Mouse (Mus musculus) hindbrain, embryonic 16.5 days (tissue): ENCODE results near the gene Cyp3a16. TPM values are rescaled to one million over a fixed set of nuclear protein-coding genes. Genes with fewer than 3 reads are reported as not detected.
"Not testable (repeated sequence)": the region's sequence is repeated elsewhere in the genome, so short reads cannot be mapped to it uniquely, and the experiment has no call there.

Source experiments
- ATAC-seq: fragments of 200-750 bp; cut with Nextera tagmentation; 2 replicates; pipeline ENCODE4 v1.8.0; 2017; ENCODE audit warnings: moderate TSS enrichment, moderate library complexity
- H3K27ac ChIP-seq: fragments of 300-500 bp; sonication (generic); 2 replicates; pipeline ENCODE4 v1.5.1; 2014; ENCODE audit warnings: low read depth, mild to moderate bottlenecking, control low read depth, low read length, moderate library complexity
- H3K27me3 ChIP-seq: fragments of 300-500 bp; sonication (generic); replicated peaks from 2 replicates; pipeline ENCODE4 v1.6.1; 2014; ENCODE audit warnings: low read length; ENCODE audit not compliant: control insufficient read depth, insufficient read depth
- H3K36me3 ChIP-seq: fragments of 300-500 bp; sonication (generic); 2 replicates; pipeline ENCODE4 v1.6.1; 2014; ENCODE audit warnings: mild to moderate bottlenecking, low read length, moderate library complexity, mixed read lengths; ENCODE audit not compliant: control insufficient read depth, insufficient read depth
- H3K4me1 ChIP-seq: fragments of 300-500 bp; sonication (generic); 2 replicates; pipeline ENCODE4 v1.6.1; 2014; ENCODE audit warnings: low read depth, low read length; ENCODE audit not compliant: control insufficient read depth, insufficient read depth
- H3K4me2 ChIP-seq: fragments of 300-500 bp; sonication (generic); 2 replicates; pipeline ENCODE4 v1.6.1; 2014; ENCODE audit warnings: mild to moderate bottlenecking, low read length, control low read depth, moderate library complexity
- H3K4me3 ChIP-seq: fragments of 300-500 bp; sonication (generic); 2 replicates; pipeline ENCODE4 v1.5.1; 2014; ENCODE audit warnings: mild to moderate bottlenecking, low read length, control low read depth, moderate library complexity
- H3K9ac ChIP-seq: fragments of 300-500 bp; sonication (generic); 2 replicates; pipeline ENCODE4 v1.6.1; 2014; ENCODE audit warnings: low read depth, mild to moderate bottlenecking, control low read depth, low read length, moderate library complexity
- H3K9me3 ChIP-seq: fragments of 300-500 bp; sonication (generic); 2 replicates; pipeline ENCODE4 v1.6.1; 2014; ENCODE audit warnings: mild to moderate bottlenecking, low read length, moderate library complexity; ENCODE audit not compliant: control insufficient read depth
- WGBS: fragments of 180-500 bp; shearing (Covaris S2); extraction: QIAGEN DNeasy Blood & Tissue Kit; methylation state at CpG from one replicate; pipeline ENCODE4 v1.1.7; 2014; 5-methylcytosine and 5-hydroxymethylcytosine counted together
- polyA plus RNA-seq: library from polyadenylated mRNA; unstranded; fragments of >200 nt; fragmentation: Nextera tagmentation; extraction: Ambion mirVana; gene quantifications from 2 replicates; pipeline ENCODE4 v1.2.1, GENCODE M21; 2015

The Cyp3a16 gene
- not detected in 2 replicates for polyA plus RNA-seq

- not testable (repeated sequence) for H3K4me2 ChIP-seq, ATAC-seq, H3K4me3 ChIP-seq, H3K9ac ChIP-seq, H3K27ac ChIP-seq, H3K36me3 ChIP-seq, H3K27me3 ChIP-seq, H3K4me1 ChIP-seq
- WGBS: 81% methylated on average over 2 of the region's 2 CpGs
- H3K9me3 ChIP-seq: peaks cover 14% of the 10 kb centered on the region
Observed at GRCm38 (mm10) chr5:145469623-145470022, at the start of gene Cyp3a16. Cyp3a16 (minus strand) TSS chr5:145469723.

DNA sequence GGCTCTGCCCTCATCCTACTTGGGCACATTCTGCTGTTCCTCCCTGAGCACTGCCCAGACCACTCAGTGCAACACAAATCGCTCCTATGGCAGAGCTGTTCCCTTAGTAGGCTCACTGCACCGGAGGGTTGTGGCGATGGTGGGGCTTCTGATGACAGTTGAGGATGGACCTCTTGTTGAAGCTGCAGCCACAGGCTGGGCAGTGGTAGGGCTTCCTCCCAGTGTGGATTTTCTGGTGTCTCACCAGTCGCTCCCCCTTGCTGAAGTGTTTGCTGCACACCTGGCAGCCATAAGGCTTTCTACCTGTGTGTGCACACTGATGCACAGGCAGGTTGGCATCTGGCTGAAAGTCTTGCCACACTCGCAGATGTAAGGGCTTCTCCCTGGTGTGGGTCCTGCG, 20.8 kb upstream of the Cyp3a16 start:
- no peaks in the 10 kb centered on the region for H3K4me1 ChIP-seq
- H3K27ac ChIP-seq: no peak overlapping the region
- H3K36me3 ChIP-seq: no peaks in the 10 kb centered on the region
- WGBS: no CpG with 5 or more reads among the region's 6 CpGs
- no peak overlapping the region for H3K4me2 ChIP-seq
- no peaks in the 10 kb centered on the region for H3K27me3 ChIP-seq
- no peak overlapping the region for H3K4me3 ChIP-seq
- no peak for ATAC-seq
- H3K9ac ChIP-seq: no peak overlapping the region
- no peaks in the 10 kb centered on the region for H3K9me3 ChIP-seq

DNA sequence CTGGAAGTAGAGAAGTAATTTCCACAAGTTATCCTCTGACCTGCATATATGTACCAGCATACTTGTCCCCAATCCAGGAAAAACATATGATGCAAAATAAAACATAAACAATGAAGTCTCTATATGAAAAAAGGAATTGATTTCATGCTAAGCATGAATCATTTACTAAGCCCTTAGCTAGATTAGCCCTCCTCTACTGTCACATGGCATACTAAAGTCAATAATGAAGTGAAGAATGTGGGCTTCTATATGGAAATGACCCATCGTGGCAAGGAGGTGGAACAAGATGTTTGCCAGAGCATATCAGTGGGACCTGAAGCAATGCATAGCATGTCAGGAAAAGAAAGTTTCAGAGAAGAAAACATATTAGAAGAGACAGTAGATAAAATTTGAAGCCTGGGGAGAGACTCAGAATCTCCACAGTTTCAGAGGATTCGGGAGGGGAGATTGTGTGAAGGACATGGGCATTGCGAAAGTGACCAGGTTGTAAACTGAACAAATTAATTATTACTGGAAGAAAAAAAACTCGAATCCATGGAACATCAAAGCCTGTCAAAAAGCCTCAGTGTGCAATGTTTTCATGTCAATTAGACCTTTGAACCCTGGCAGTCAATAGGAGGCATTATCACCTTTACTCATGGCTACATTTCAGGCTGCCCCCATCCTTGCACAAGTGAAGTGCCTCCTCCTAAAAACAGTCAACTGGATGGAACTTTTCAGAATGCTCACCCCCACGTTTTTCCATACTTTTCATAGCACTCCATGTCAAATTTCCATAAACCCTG, 5.0 kb downstream of the Cyp3a16 start:
- peaks cover 14% of the 10 kb centered on the region for H3K9me3 ChIP-seq
- WGBS: 64% methylated on average over 5 of the region's 5 CpGs
- H3K4me3 ChIP-seq: no peak overlapping the region
- no peaks in the 10 kb centered on the region for H3K27me3 ChIP-seq
- H3K4me2 ChIP-seq: no peak overlapping the region
- H3K36me3 ChIP-seq: no peaks in the 10 kb centered on the region
- H3K4me1 ChIP-seq: no peaks in the 10 kb centered on the region
- no peak overlapping the region for H3K9ac ChIP-seq
- no peak overlapping the region for H3K27ac ChIP-seq
- ATAC-seq: no peak

DNA sequence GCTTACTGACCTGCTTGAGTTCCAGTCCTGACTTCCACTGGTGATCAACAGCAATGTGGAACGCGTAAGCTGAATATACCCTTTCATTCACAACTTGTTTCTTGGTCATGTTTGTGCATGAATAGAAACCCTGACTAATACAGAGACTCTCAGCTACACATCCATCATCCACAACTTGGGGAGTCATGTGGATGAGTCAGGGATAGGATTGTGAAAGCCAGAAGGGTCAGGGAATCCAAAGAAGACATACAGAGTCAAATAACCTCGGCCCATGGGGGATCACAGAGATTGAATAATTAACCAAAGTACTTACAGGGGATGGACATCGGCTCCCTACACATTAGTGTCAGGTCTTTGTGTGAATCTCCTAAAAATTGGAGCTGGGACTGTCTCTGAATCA, 7.2 kb downstream of the Cyp3a16 start:
- no peak overlapping the region for H3K4me3 ChIP-seq
- no peaks in the 10 kb centered on the region for H3K4me1 ChIP-seq
- H3K36me3 ChIP-seq: no peaks in the 10 kb centered on the region
- WGBS: 70% methylated on average over 4 of the region's 4 CpGs
- ATAC-seq: no peak
- H3K27ac ChIP-seq: no peak overlapping the region
- no peak overlapping the region for H3K4me2 ChIP-seq
- H3K9me3 ChIP-seq: peaks cover 14% of the 10 kb centered on the region
- no peaks in the 10 kb centered on the region for H3K27me3 ChIP-seq
- H3K9ac ChIP-seq: no peak overlapping the region

- Histone ChIP-seq H3K27ac (no peak overlapping the region), H3K9ac (no peak overlapping the region), H3K4me1 (no peaks in the 10 kb centered on the region), H3K4me3 (no peak overlapping the region), H3K4me2 (no peak overlapping the region), H3K9me3 (peaks cover 19% of the 10 kb centered on the region), H3K36me3 (no peaks in the 10 kb centered on the region), H3K27me3 (no peaks in the 10 kb centered on the region)
- no peak for ATAC-seq
- WGBS: 88% methylated on average over 4 of the region's 4 CpGs
Observed at GRCm38 (mm10) chr5:145454389-145454788, 15.1 kb downstream of the Cyp3a16 start.

- no peak overlapping the region for H3K9ac ChIP-seq
- no peak overlapping the region for H3K4me3 ChIP-seq
- H3K36me3 ChIP-seq: no peaks in the 10 kb centered on the region
- no peaks in the 10 kb centered on the region for H3K4me1 ChIP-seq
- no peak for ATAC-seq
- H3K9me3 ChIP-seq: peaks cover 19% of the 10 kb centered on the region
- 78% methylated on average over 1 of the region's 1 CpGs for WGBS
- no peak overlapping the region for H3K4me2 ChIP-seq
- no peak overlapping the region for H3K27ac ChIP-seq
- H3K27me3 ChIP-seq: no peaks in the 10 kb centered on the region
Observed at GRCm38 (mm10) chr5:145433688-145434087, 35.8 kb downstream of the Cyp3a16 start.

DNA sequence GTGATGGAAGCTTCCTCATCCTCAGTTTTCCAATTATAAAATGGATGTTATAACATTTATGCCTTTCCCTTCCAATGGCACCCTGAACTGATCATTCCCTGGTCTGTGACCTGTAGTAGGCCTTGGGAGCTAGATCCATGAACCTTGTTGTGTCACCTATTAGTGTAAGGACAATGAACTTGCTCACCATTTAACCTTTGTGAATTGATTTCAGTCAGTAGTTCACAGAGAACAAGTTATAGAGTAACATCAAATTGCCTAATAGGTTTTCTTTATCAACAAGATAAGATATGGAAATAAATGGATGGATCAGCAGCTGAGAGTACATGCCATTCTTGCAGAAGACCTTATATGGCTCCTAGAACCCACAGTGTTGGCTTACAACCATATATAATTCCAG, 38.5 kb downstream of the Cyp3a16 start:
- Histone ChIP-seq H3K36me3 (no peaks in the 10 kb centered on the region), H3K27ac (no peak overlapping the region), H3K4me3 (no peak overlapping the region), H3K4me2 (no peak overlapping the region), H3K9me3 (peaks cover 13% of the 10 kb centered on the region), H3K4me1 (no peaks in the 10 kb centered on the region), H3K9ac (no peak overlapping the region), H3K27me3 (no peaks in the 10 kb centered on the region)
- no peak for ATAC-seq

DNA sequence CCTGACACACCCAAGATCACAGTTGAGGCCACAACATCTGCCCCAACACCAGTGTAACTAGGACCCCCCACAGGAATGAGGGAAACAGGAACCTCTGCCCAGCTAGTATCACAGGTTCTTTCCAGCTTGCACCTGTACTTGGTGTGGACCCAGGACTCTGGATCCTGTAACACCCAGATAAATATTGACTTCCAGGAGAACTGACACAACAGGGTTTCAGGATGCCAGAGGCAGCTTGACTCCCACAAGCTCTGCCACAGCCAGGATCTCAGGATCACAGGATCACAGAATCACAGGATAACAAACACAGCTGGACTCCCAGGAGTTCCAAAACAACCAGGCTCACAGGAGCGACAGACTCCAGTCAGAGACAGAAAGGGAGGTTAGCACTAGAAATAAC, 47.2 kb downstream of the Cyp3a16 start:
- Histone ChIP-seq H3K4me3 (no peak overlapping the region), H3K36me3 (no peaks in the 10 kb centered on the region), H3K4me1 (no peaks in the 10 kb centered on the region), H3K4me2 (no peak overlapping the region), H3K9ac (no peak overlapping the region), H3K27ac (no peak overlapping the region), H3K9me3 (peaks cover 11% of the 10 kb centered on the region), H3K27me3 (no peaks in the 10 kb centered on the region)
- 67% methylated on average over 1 of the region's 1 CpGs for WGBS
- ATAC-seq: no peak

GRCm38 (mm10) chr5:145415416-145415815, 54.1 kb downstream of the Cyp3a16 start:
- not testable (repeated sequence) for H3K4me1 ChIP-seq, ATAC-seq, H3K27ac ChIP-seq, H3K36me3 ChIP-seq, H3K4me2 ChIP-seq, H3K27me3 ChIP-seq, H3K4me3 ChIP-seq, H3K9ac ChIP-seq
- peaks cover 19% of the 10 kb centered on the region for H3K9me3 ChIP-seq
- WGBS: 87% methylated on average over 9 of the region's 9 CpGs
